Mouse (Mus musculus): ENCODE measurements around the gene Mtus2. TPM values are rescaled to one million over a fixed set of nuclear protein-coding genes. Genes with fewer than 3 reads are reported as not detected.

The Mtus2 gene
- polyA plus RNA-seq (2015; fragmentation: Nextera tagmentation; extraction: Ambion mirVana) = 123 and 131 TPM in 2 replicates

- Histone ChIP-seq H3K27ac (ENCODE audit: low read length) (peak within 1 kb of the TSS; percentile 78), H3K9ac (ENCODE audit: low read length) (peak within 1 kb of the TSS; percentile 75), H3K36me3 (ENCODE audit: control insufficient read depth, insufficient read depth) (no peaks in the 10 kb centered on the region), H3K4me3 (ENCODE audit: low read length) (peak within 1 kb of the TSS; percentile 76), H3K4me1 (ENCODE audit: control insufficient read depth, insufficient read depth, low read length) (peaks cover 19% of the 10 kb centered on the region), H3K9me3 (replicated peaks; ENCODE audit: control insufficient read depth, low read length) (no peaks in the 10 kb centered on the region), H3K27me3 (ENCODE audit: control insufficient read depth, insufficient read depth, low read length) (peaks cover 14% of the 10 kb centered on the region), H3K4me2 (ENCODE audit: low read depth, low read length) (peak within 1 kb of the TSS; percentile 98)
- ATAC-seq (replicated peaks; ENCODE audit: extremely low read depth, insufficient read depth, low FRiP score) = peak; percentile 85
- under 1% methylated on average over 54 of the region's 55 CpGs for WGBS
These were observed at the start of gene Mtus2 for GRCm38 (mm10) chr5:147956821-147957564. TSS of gene Mtus2 (plus strand) at chr5:147957320.

- H3K27me3 ChIP-seq (ENCODE audit: control insufficient read depth, insufficient read depth, low read length) = no peaks in the 10 kb centered on the region; the same call in 1 of the 2 replicates
- no peaks in the 10 kb centered on the region for H3K4me1 ChIP-seq (ENCODE audit: control insufficient read depth, insufficient read depth, low read length)
- H3K36me3 ChIP-seq (ENCODE audit: control insufficient read depth, insufficient read depth) = no peaks in the 10 kb centered on the region
- WGBS = 89% methylated on average over 8 of the region's 8 CpGs
- no peak overlapping the region for H3K4me3 ChIP-seq (ENCODE audit: low read length)
- no peak overlapping the region for H3K27ac ChIP-seq (ENCODE audit: low read length)
- ATAC-seq (replicated peaks; ENCODE audit: extremely low read depth, insufficient read depth, low FRiP score) = no peak
- H3K9ac ChIP-seq (ENCODE audit: low read length) = no peak overlapping the region
- H3K9me3 ChIP-seq (replicated peaks; ENCODE audit: control insufficient read depth, low read length) = 0 out of 2 replicates have a peak, but pooled peaks cover 5% of the 10 kb centered on the region
- no peak overlapping the region for H3K4me2 ChIP-seq (ENCODE audit: low read depth, low read length)
These were observed 49.3 kb upstream of the Mtus2 start for GRCm38 (mm10) chr5:147907851-147908250.

GRCm38 (mm10) chr5:147910807-147911509 lies 46.2 kb upstream of the Mtus2 start:
- no peak overlapping the region for H3K4me2 ChIP-seq (ENCODE audit: low read depth, low read length)
- WGBS = 75% methylated on average over 12 of the region's 12 CpGs
- H3K27me3 ChIP-seq (ENCODE audit: control insufficient read depth, insufficient read depth, low read length) = no peaks in the 10 kb centered on the region; the same call in 1 of the 2 replicates
- no peak overlapping the region for H3K4me3 ChIP-seq (ENCODE audit: low read length)
- 0 out of 2 replicates have a peak, but pooled peaks cover 5% of the 10 kb centered on the region for H3K4me1 ChIP-seq (ENCODE audit: control insufficient read depth, insufficient read depth, low read length)
- H3K36me3 ChIP-seq (ENCODE audit: control insufficient read depth, insufficient read depth) = no peaks in the 10 kb centered on the region
- H3K9ac ChIP-seq (ENCODE audit: low read length) = no peak overlapping the region
- 0 out of 2 replicates have a peak, but pooled peaks cover 5% of the 10 kb centered on the region for H3K9me3 ChIP-seq (replicated peaks; ENCODE audit: control insufficient read depth, low read length)
- no peak for ATAC-seq (replicated peaks; ENCODE audit: extremely low read depth, insufficient read depth, low FRiP score)
- H3K27ac ChIP-seq (ENCODE audit: low read length) = no peak overlapping the region

GRCm38 (mm10) chr5:147911744-147912143 lies 45.4 kb upstream of the Mtus2 start:
- no peak overlapping the region for H3K9ac ChIP-seq (ENCODE audit: low read length)
- ATAC-seq (replicated peaks; ENCODE audit: extremely low read depth, insufficient read depth, low FRiP score) = no peak
- 0 out of 2 replicates have a peak, but pooled peaks cover 9% of the 10 kb centered on the region for H3K4me1 ChIP-seq (ENCODE audit: control insufficient read depth, insufficient read depth, low read length)
- H3K4me2 ChIP-seq (ENCODE audit: low read depth, low read length) = no peak overlapping the region
- H3K36me3 ChIP-seq (ENCODE audit: control insufficient read depth, insufficient read depth) = no peaks in the 10 kb centered on the region
- 54% methylated on average over 5 of the region's 5 CpGs for WGBS
- 0 out of 2 replicates have a peak, but pooled peaks cover 5% of the 10 kb centered on the region for H3K9me3 ChIP-seq (replicated peaks; ENCODE audit: control insufficient read depth, low read length)
- H3K27ac ChIP-seq (ENCODE audit: low read length) = no peak overlapping the region
- H3K4me3 ChIP-seq (ENCODE audit: low read length) = no peak overlapping the region
- no peaks in the 10 kb centered on the region; the same call in 1 of the 2 replicates for H3K27me3 ChIP-seq (ENCODE audit: control insufficient read depth, insufficient read depth, low read length)

GRCm38 (mm10) chr5:147913241-147913842 lies 43.8 kb upstream of the Mtus2 start:
- no peak overlapping the region for H3K4me3 ChIP-seq (ENCODE audit: low read length)
- H3K9ac ChIP-seq (ENCODE audit: low read length) = no peak overlapping the region
- ATAC-seq (replicated peaks; ENCODE audit: extremely low read depth, insufficient read depth, low FRiP score) = no peak
- no peaks in the 10 kb centered on the region for H3K36me3 ChIP-seq (ENCODE audit: control insufficient read depth, insufficient read depth)
- 0 out of 2 replicates have a peak, but pooled peaks cover 9% of the 10 kb centered on the region for H3K4me1 ChIP-seq (ENCODE audit: control insufficient read depth, insufficient read depth, low read length)
- no peaks in the 10 kb centered on the region for H3K27me3 ChIP-seq (ENCODE audit: control insufficient read depth, insufficient read depth, low read length)
- 0 out of 2 replicates have a peak overlapping the region, but pooled peaks have one; percentile 6 for H3K27ac ChIP-seq (ENCODE audit: low read length)
- H3K4me2 ChIP-seq (ENCODE audit: low read depth, low read length) = no peak overlapping the region
- 38% methylated on average over 14 of the region's 14 CpGs for WGBS
- 0 out of 2 replicates have a peak, but pooled peaks cover 3% of the 10 kb centered on the region for H3K9me3 ChIP-seq (replicated peaks; ENCODE audit: control insufficient read depth, low read length)

- ATAC-seq (replicated peaks; ENCODE audit: extremely low read depth, insufficient read depth, low FRiP score) = no peak
- 45% methylated on average over 6 of the region's 6 CpGs for WGBS
- 0 out of 2 replicates have a peak, but pooled peaks cover 9% of the 10 kb centered on the region for H3K4me1 ChIP-seq (ENCODE audit: control insufficient read depth, insufficient read depth, low read length)
- H3K4me3 ChIP-seq (ENCODE audit: low read length) = no peak overlapping the region
- H3K4me2 ChIP-seq (ENCODE audit: low read depth, low read length) = no peak overlapping the region
- H3K27ac ChIP-seq (ENCODE audit: low read length) = peak overlapping the region; percentile 63
- H3K36me3 ChIP-seq (ENCODE audit: control insufficient read depth, insufficient read depth) = no peaks in the 10 kb centered on the region
- H3K9ac ChIP-seq (ENCODE audit: low read length) = no peak overlapping the region
- H3K9me3 ChIP-seq (replicated peaks; ENCODE audit: control insufficient read depth, low read length) = 0 out of 2 replicates have a peak, but pooled peaks cover 3% of the 10 kb centered on the region
- H3K27me3 ChIP-seq (ENCODE audit: control insufficient read depth, insufficient read depth, low read length) = no peaks in the 10 kb centered on the region
These were observed 42.0 kb upstream of the Mtus2 start for GRCm38 (mm10) chr5:147915038-147915566.

GRCm38 (mm10) chr5:147916171-147916570 lies 40.9 kb upstream of the Mtus2 start:
- H3K4me2 ChIP-seq (ENCODE audit: low read depth, low read length) = no peak overlapping the region
- H3K4me1 ChIP-seq (ENCODE audit: control insufficient read depth, insufficient read depth, low read length) = 0 out of 2 replicates have a peak, but pooled peaks cover 9% of the 10 kb centered on the region
- H3K36me3 ChIP-seq (ENCODE audit: control insufficient read depth, insufficient read depth) = no peaks in the 10 kb centered on the region
- H3K27ac ChIP-seq (ENCODE audit: low read length) = no peak overlapping the region
- no peak overlapping the region for H3K9ac ChIP-seq (ENCODE audit: low read length)
- no peak for ATAC-seq (replicated peaks; ENCODE audit: extremely low read depth, insufficient read depth, low FRiP score)
- H3K4me3 ChIP-seq (ENCODE audit: low read length) = no peak overlapping the region
- H3K9me3 ChIP-seq (replicated peaks; ENCODE audit: control insufficient read depth, low read length) = no peaks in the 10 kb centered on the region
- 78% methylated on average over 9 of the region's 9 CpGs for WGBS
- no peaks in the 10 kb centered on the region for H3K27me3 ChIP-seq (ENCODE audit: control insufficient read depth, insufficient read depth, low read length)

GRCm38 (mm10) chr5:147918044-147918846 lies 38.9 kb upstream of the Mtus2 start:
- Histone ChIP-seq H3K9me3 (replicated peaks; ENCODE audit: control insufficient read depth, low read length) (no peaks in the 10 kb centered on the region), H3K4me1 (ENCODE audit: control insufficient read depth, insufficient read depth, low read length) (0 out of 2 replicates have a peak, but pooled peaks cover 9% of the 10 kb centered on the region), H3K4me2 (ENCODE audit: low read depth, low read length) (peak overlapping the region; percentile 23), H3K9ac (ENCODE audit: low read length) (no peak overlapping the region), H3K27me3 (ENCODE audit: control insufficient read depth, insufficient read depth, low read length) (no peaks in the 10 kb centered on the region), H3K36me3 (ENCODE audit: control insufficient read depth, insufficient read depth) (no peaks in the 10 kb centered on the region), H3K27ac (ENCODE audit: low read length) (peak overlapping the region; percentile 66), H3K4me3 (ENCODE audit: low read length) (no peak overlapping the region)
- peak; percentile 57 for ATAC-seq (replicated peaks; ENCODE audit: extremely low read depth, insufficient read depth, low FRiP score)
- WGBS = 51% methylated on average over 17 of the region's 17 CpGs

Measured in heart, embryonic 16.5 days (tissue).